Mouse (Mus musculus) urinary bladder, adult 18-20 months (tissue): ENCODE measurements at regions not wholly inside any gene's neighbourhood (a gene's known extent, or its start where the extent isn't known, plus 50 kb on each side); places are given as distances from the start of the nearest gene placed in this dataset.

Experiments
- DNase-seq, 2 experiments: peaks; one replicate each; pipeline ENCODE4 v3.0.0; 2022; ENCODE audit warnings: low spot score in 2 of 2, mixed read lengths in 2 of 2

GRCm38 (mm10) chr17:51683318-51683717 is 149.8 kb downstream of the Satb1 start:
- DNase-seq = no peak

GRCm38 (mm10) chr17:51682368-51682767 is 150.7 kb downstream of the Satb1 start:
- no peak for DNase-seq

- no peak for DNase-seq
These were observed 155.6 kb downstream of the Satb1 start for GRCm38 (mm10) chr17:51677451-51677850.

- DNase-seq = no peak
These were observed 174.7 kb downstream of the Satb1 start for GRCm38 (mm10) chr17:51658408-51658807.

- DNase-seq = peak in 1 of 2 experiments; percentile 6
These were observed 179.2 kb downstream of the Satb1 start for GRCm38 (mm10) chr17:51653881-51654280.

GRCm38 (mm10) chr17:51651880-51652279 is 181.2 kb downstream of the Satb1 start:
- DNase-seq = no peak

- no peak for DNase-seq
These were observed 183.8 kb downstream of the Satb1 start for GRCm38 (mm10) chr17:51649213-51649815.

GRCm38 (mm10) chr17:51646416-51646815 is 186.7 kb downstream of the Satb1 start:
- no peak for DNase-seq

- no peak for DNase-seq
These were observed 187.2 kb downstream of the Satb1 start for GRCm38 (mm10) chr17:51645866-51646265.

- DNase-seq = no peak
These were observed 190.4 kb downstream of the Satb1 start for GRCm38 (mm10) chr17:51642682-51643081.

- DNase-seq = no peak
These were observed 197.2 kb downstream of the Satb1 start for GRCm38 (mm10) chr17:51635913-51636312.

GRCm38 (mm10) chr17:51631574-51631973 is 201.5 kb downstream of the Satb1 start:
- no peak for DNase-seq

- DNase-seq = no peak
These were observed 212.6 kb downstream of the Satb1 start for GRCm38 (mm10) chr17:51620528-51620927.

GRCm38 (mm10) chr17:51585263-51585662 is 247.8 kb downstream of the Satb1 start:
- DNase-seq = no peak

- DNase-seq = peak in 1 of 2 experiments; percentile 8
These were observed 248.9 kb downstream of the Satb1 start for GRCm38 (mm10) chr17:51583984-51584880.

GRCm38 (mm10) chr17:51583277-51583676 is 249.8 kb downstream of the Satb1 start:
- peak; percentile 22 to 53 for DNase-seq

- DNase-seq = no peak
These were observed 277.2 kb downstream of the Satb1 start for GRCm38 (mm10) chr17:51555854-51556253.

- DNase-seq = no peak
These were observed 278.6 kb downstream of the Satb1 start for GRCm38 (mm10) chr17:51554446-51554845.

GRCm38 (mm10) chr17:51552277-51553015 is 280.6 kb downstream of the Satb1 start:
- DNase-seq = no peak

- no peak for DNase-seq
These were observed 286.1 kb downstream of the Satb1 start for GRCm38 (mm10) chr17:51546999-51547398.

GRCm38 (mm10) chr17:51542544-51542943 is 290.5 kb downstream of the Satb1 start:
- no peak for DNase-seq

- no peak for DNase-seq
These were observed 298.4 kb downstream of the Satb1 start for GRCm38 (mm10) chr17:51534678-51535077.
